Mouse (Mus musculus) heart, adult 11 months (tissue): Measurements from ENCODE around the gene Rassf2.

Experiments
- DNase-seq: peaks from one replicate; pipeline ENCODE4 v3.0.0; 2022

Gene Rassf2

DNA sequence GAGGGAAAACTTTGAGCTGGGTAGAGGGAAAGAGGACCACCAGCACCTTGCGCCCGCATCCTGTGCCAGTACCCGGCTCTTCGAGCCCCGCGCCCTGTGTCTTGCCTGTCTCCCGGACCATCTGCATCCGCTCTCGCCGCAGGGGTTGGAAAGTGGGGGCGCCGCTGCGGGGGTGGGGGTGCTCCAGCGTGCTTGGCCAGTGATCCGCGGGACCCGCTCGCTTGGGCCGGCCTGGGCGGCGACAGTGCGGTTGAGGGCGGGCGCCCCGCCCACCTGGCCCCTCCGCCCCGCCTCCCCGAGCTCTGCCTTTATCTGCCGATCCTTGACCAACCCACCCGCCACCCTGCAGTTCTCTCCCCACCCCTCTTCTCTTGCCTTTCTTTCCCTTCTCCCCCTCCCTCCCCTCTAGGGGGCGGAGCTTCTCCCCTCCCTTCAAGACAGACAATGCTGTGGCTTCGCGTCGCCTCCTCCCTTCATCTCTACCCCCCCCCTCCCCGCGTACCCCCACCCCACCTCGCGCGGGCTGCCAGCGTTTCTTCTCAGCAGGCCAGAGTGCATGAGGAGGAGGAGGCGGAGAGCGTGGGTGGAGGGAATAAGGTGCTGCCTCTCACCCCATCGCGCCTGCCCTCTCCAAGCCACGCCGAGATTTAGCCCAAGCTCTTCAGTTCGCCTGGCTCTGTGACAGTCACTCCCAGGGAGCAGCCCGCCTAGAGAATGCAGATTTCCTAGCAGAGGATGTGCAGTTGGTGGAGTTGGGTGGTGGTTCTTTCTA lies at the start of gene Rassf2:
TSS of gene Rassf2 (minus strand) at position 613 of the 772 bp plus-strand sequence.
- DNase-seq = peak; percentile 99

DNA sequence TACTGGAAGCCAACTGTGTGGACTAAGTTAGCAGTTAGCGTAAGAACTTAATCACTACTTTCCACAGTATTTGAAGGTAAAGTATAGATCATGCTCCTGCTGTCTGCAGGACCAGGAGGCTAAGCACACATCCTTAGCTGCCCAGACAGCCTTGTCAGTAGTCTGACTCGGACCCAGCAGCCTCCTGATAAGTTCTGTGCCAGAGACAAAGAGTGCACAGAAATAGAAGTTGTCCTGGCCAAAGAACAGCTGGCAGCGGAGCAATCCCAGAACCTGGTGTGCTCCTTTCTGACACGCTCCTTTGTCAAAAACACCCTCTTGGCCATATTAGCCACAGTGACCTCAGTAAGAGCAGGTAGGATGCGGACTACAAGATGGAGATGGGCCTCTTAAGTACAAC lies 49.1 kb upstream of the Rassf2 start:
- peak; percentile 97 for DNase-seq

DNA sequence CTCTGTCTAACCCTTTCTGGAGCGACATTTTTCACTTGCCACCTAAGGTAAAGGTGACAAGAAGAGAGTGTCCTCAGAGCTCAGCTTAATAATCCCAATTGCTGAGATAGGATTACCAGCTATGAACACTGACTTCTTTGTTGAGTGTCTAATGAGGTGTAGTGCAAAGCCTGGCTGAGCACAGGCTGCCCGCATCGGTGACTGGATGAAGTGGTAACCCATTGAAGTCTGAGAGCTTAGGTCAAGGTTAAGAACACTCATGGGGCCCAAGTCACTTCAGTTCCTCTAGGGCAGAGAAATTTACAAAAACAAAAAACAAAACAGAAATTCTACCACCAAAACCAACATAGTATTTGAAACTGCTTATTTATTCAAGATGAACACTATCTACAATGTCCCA lies 43.0 kb upstream of the Rassf2 start:
- no peak for DNase-seq

- DNase-seq = no peak
These were observed 40.1 kb upstream of the Rassf2 start for GRCm38 (mm10) chr2:132069985-132070735.

- DNase-seq = peak; percentile 89
These were observed 34.2 kb upstream of the Rassf2 start for GRCm38 (mm10) chr2:132064185-132064831.

DNA sequence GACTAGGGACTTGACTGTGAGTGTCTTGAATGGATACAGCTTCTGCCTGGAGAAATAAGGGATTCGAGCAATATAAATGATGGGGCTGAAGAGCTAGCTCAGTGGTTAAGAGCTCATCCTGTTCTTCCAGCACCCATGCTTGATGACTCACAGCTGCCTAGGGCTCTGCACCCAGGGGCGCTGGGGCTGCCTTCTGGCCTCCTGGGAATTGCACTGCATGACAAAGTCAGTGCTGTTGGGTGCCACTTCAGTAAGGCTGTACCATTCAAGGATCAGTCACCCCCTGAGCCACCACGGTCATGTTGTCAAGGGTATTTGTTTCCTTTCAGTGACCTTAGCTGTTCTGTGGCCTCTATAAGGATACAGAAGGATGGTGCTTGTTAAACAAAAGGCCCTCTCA lies 33.7 kb upstream of the Rassf2 start:
- DNase-seq = no peak

DNA sequence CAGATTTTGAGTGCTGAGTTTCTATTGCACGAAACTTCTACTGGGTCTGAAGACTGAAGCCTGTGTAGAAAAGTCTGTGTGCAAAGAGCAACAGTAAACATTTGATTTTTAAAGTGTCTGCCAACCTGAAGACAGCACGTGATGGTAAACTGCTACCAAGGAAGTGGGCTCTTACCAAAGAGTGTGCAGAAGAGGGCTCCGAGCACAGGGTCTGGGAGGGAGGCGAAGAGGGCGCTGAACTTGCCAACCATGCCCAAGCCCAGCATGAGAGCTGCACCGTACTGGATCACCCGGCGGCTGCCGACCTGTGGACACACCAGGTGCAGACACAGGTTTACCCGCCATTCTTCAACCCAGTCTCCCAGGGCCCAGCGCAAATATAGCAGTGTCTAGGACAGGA lies 31.8 kb upstream of the Rassf2 start:
- DNase-seq = no peak

GRCm38 (mm10) chr2:132059919-132060318 lies 29.9 kb upstream of the Rassf2 start:
- no peak for DNase-seq

- no peak for DNase-seq
These were observed 25.3 kb upstream of the Rassf2 start for GRCm38 (mm10) chr2:132055349-132055753.

GRCm38 (mm10) chr2:132053824-132054223 lies 23.8 kb upstream of the Rassf2 start:
- no peak for DNase-seq

GRCm38 (mm10) chr2:132051798-132052197 lies 21.7 kb upstream of the Rassf2 start:
- no peak for DNase-seq

DNA sequence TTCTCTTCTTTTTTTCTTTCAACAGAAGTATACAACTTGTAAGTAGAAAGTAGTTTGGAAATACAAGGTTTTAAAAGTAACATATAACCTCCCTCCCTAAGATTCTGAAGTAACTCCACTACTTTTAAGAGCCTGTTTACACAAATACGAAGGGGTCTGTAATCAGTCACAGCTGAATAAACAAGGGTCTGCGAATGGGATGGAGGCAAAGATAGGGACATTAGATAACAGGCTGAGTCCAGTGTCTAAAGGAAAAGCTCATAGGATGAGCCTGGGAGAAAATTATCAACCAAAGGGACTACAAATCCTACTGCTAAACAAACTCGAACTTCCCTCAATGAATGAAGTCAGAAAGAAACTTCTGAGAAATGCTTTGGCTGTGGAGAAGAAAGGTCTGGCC lies 19.9 kb upstream of the Rassf2 start:
- no peak for DNase-seq

GRCm38 (mm10) chr2:132049491-132049890 lies 19.4 kb upstream of the Rassf2 start:
- DNase-seq = no peak

- DNase-seq = no peak
These were observed 18.2 kb upstream of the Rassf2 start for GRCm38 (mm10) chr2:132048143-132048772.

DNA sequence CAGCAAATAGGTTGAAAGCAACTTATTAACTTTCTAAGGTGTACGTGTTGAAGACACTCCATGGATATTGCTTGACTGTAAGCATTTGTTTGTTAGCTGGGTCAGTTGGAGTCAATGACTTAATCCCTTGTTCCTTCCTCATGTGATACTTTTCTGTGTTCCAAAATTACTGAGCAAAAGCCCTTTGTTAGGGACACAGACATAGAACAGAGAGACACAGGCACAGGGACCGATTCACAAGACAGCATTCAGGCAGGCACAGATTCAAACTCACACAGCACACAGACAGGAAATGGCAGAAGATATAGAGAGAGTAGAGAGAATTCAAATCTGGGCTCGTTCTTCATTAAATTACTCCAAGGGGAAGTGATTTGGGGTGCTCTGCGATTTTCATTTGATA lies 17.3 kb upstream of the Rassf2 start:
- DNase-seq = no peak

- no peak for DNase-seq
These were observed 16.6 kb upstream of the Rassf2 start for GRCm38 (mm10) chr2:132046659-132047058.

DNA sequence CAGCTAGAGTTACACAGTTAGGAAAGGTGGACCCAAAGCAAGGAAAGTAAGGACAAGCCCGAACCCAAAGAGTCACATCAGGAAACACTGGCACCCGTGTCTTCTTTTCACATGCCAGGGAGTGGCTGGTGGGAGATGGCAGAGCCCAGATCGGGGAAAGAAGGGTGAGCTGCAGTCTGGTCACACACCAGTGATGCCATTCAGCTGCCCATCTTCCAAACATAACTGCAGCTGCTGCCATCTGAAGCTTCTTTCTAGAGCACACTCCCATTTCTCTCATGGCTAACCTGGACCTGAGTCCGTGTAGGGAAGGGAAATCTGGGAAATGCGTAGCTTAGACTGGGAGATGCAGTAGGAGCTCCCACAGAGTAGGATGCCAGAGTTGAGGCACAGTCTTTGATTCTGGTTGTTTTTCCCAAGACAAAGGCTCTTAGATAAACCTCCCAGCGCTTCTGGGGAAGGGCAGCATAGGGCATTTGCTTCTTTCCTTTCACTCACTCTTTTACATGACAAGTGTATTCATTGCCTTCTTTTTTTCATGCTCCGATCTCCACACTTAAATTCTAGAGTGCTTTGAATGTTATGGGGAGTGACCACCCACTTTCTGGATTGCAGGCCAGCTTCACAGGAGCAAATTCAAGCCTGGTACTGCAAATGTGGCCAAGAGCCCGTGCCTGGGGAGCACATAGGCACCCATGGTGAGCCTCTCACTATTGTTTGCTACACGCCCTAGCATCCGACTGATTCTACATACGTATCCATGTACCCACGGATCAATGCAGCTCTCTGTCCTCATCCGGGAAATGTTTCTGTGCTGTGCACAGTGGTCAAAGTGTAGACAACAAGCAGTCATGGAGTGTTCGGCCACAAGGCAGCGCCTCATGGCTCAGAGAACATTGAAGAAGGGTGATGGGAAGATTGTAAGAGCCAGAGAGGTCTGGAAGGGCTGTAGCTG lies 14.5 kb upstream of the Rassf2 start:
- no peak for DNase-seq

DNA sequence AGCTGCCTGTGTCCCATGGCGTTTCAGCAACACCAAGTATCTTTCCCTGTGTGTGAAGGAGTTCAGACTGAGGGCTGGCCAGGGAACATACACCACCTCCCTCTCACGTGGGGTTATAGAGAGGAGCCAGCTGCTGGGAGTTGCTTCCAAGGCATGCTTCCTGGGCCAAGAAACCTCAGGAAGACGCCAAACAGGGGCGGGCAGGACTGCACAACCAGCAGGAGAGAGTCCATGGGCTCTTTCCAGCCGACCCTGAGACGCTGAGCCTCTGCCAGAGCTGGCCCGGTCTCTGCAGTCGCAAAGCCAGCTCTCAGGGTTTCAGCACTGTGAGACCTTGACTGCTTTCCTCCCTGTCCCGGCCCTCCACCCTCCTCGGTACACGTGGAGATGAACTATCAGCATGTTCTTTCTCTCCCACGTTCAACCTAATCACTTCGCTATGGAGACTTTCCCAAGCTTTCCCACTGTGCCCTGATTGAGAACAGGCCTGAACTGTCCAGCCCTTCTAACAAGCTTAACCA lies 13.1 kb upstream of the Rassf2 start:
- peak; percentile 99 for DNase-seq

DNA sequence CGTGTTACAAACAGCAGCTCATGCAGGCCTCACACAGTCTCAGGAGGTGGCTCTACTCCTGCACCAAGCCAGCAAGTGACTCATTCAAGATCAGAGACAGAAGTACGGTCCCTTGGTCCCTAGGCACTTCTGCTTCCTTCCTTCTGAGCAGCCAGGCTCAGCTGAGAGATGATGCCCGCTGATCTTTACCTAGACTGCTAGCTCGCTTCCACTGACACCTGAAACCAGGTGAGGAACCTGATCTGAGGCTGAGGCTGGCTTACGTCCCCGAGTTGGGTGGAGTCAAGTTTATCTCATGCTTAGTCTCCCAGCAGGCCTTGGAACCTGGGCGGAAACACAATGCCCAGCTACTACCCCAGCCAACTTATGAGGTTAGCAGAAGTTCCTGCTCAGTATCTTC lies 9.8 kb upstream of the Rassf2 start:
- peak; percentile 91 for DNase-seq

GRCm38 (mm10) chr2:132036326-132036725 lies 6.3 kb upstream of the Rassf2 start:
- peak; percentile 95 for DNase-seq

DNA sequence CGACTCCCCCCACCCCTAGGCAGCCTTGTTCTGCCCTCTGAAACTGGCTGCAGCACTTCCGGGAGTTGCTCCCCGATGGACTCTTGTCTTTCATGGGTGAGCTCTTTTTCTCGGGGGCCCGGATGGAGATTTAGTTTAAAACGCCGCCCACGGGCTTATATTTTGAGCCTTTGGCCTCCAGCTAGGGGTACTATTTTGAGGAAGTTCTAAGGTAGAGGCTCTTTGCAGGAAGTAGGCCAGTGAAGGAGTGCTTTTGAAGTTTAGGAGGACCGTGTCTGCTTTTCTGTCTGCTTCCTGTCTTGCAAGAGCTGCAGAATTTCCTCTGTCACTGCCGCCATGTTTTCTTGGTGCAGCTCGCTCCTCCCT lies 5.4 kb upstream of the Rassf2 start:
- DNase-seq = peak; percentile 92
